Mouse (Mus musculus) megakaryocyte, embryonic 14.5 days (primary cell): ENCODE measurements at regions not wholly inside any gene's neighbourhood (a gene's known extent, or its start where the extent isn't known, plus 50 kb on each side); places are given as distances from the start of the nearest gene placed in this dataset.

Experiments used
- H3K27me3 ChIP-seq: replicated peaks from 2 replicates; pipeline ENCODE3; 2012; ENCODE audit warnings: inconsistent platforms
- H3K36me3 ChIP-seq: replicated peaks from 2 replicates; pipeline ENCODE3; 2012; ENCODE audit warnings: low read length, inconsistent platforms, mixed read lengths
- H3K4me1 ChIP-seq: 2 replicates; pipeline ENCODE4 v1.6.1; 2012; ENCODE audit warnings: inconsistent platforms
- H3K4me3 ChIP-seq: replicated peaks from 2 replicates; pipeline ENCODE3; 2012; ENCODE audit warnings: moderate library complexity, mild to moderate bottlenecking, inconsistent platforms
- H3K9me3 ChIP-seq: 2 replicates; pipeline ENCODE4 v1.6.1; 2012; ENCODE audit warnings: inconsistent platforms
- FLI1 ChIP-seq: IDR thresholded peaks from 2 replicates; pipeline ENCODE4 v1.6.1; 2012; ENCODE audit warnings: low read length, inconsistent platforms, mixed read lengths
- GATA1 ChIP-seq: IDR thresholded peaks from 3 replicates; pipeline ENCODE4 v1.6.1; 2012; ENCODE audit warnings: mixed read lengths, low read length, inconsistent platforms, borderline replicate concordance

GRCm38 (mm10) chr10:29794663-29795062 lies 259.0 kb upstream of the Rspo3 start:
- no peaks in the 10 kb centered on the region for H3K27me3 ChIP-seq
- H3K4me3 ChIP-seq, result no peak overlapping the region
- H3K9me3 ChIP-seq, result no peaks in the 10 kb centered on the region
- H3K36me3 ChIP-seq, result no peaks in the 10 kb centered on the region
- H3K4me1 ChIP-seq, result no peaks in the 10 kb centered on the region
- no peak for TF ChIP-seq FLI1
- no peak for TF ChIP-seq GATA1

GRCm38 (mm10) chr10:29786220-29786810 lies 250.6 kb upstream of the Rspo3 start:
- Histone ChIP-seq H3K4me3 (no peak overlapping the region), H3K9me3 (peaks cover 8% of the 10 kb centered on the region; the same call in 1 of the 2 replicates), H3K27me3 (no peaks in the 10 kb centered on the region), H3K36me3 (no peaks in the 10 kb centered on the region), H3K4me1 (no peaks in the 10 kb centered on the region)
- TF ChIP-seq GATA1, result no peak

- Histone ChIP-seq H3K4me1 (no peaks in the 10 kb centered on the region), H3K27me3 (no peaks in the 10 kb centered on the region), H3K9me3 (no peaks in the 10 kb centered on the region), H3K4me3 (no peak overlapping the region), H3K36me3 (no peaks in the 10 kb centered on the region)
- TF ChIP-seq FLI1 (no peak), GATA1 (no peak)
Measured at GRCm38 (mm10) chr10:29736677-29737076, 201.0 kb upstream of the Rspo3 start.

GRCm38 (mm10) chr10:29725319-29725718 lies 189.7 kb upstream of the Rspo3 start:
- no peaks in the 10 kb centered on the region for H3K4me1 ChIP-seq
- H3K9me3 ChIP-seq, result no peaks in the 10 kb centered on the region
- no peaks in the 10 kb centered on the region for H3K27me3 ChIP-seq
- H3K36me3 ChIP-seq, result no peaks in the 10 kb centered on the region
- TF ChIP-seq FLI1, result no peak
- no peak for TF ChIP-seq GATA1
- H3K4me3 ChIP-seq, result no peak overlapping the region

GRCm38 (mm10) chr10:29710967-29711366 lies 175.3 kb upstream of the Rspo3 start:
- H3K4me3 ChIP-seq, result no peak overlapping the region
- no peak for TF ChIP-seq GATA1
- no peak for TF ChIP-seq FLI1
- no peaks in the 10 kb centered on the region for H3K9me3 ChIP-seq
- no peaks in the 10 kb centered on the region for H3K36me3 ChIP-seq
- no peaks in the 10 kb centered on the region for H3K4me1 ChIP-seq
- H3K27me3 ChIP-seq, result no peaks in the 10 kb centered on the region

GRCm38 (mm10) chr10:29708653-29709052 lies 173.0 kb upstream of the Rspo3 start:
- TF ChIP-seq FLI1 (no peak), GATA1 (no peak)
- no peak overlapping the region for H3K4me3 ChIP-seq
- no peaks in the 10 kb centered on the region for H3K27me3 ChIP-seq
- no peaks in the 10 kb centered on the region for H3K9me3 ChIP-seq
- H3K36me3 ChIP-seq, result no peaks in the 10 kb centered on the region
- H3K4me1 ChIP-seq, result no peaks in the 10 kb centered on the region

GRCm38 (mm10) chr10:29693009-29693935 lies 157.6 kb upstream of the Rspo3 start:
- no peak for TF ChIP-seq GATA1
- no peak for TF ChIP-seq FLI1
- Histone ChIP-seq H3K27me3 (no peaks in the 10 kb centered on the region), H3K9me3 (no peaks in the 10 kb centered on the region), H3K4me3 (peak overlapping the region; percentile 51), H3K36me3 (no peaks in the 10 kb centered on the region), H3K4me1 (no peaks in the 10 kb centered on the region)

GRCm38 (mm10) chr10:29689529-29689928 lies 153.9 kb upstream of the Rspo3 start:
- H3K36me3 ChIP-seq, result no peaks in the 10 kb centered on the region
- TF ChIP-seq GATA1, result no peak
- no peak for TF ChIP-seq FLI1
- H3K9me3 ChIP-seq, result no peaks in the 10 kb centered on the region
- H3K4me1 ChIP-seq, result no peaks in the 10 kb centered on the region
- H3K4me3 ChIP-seq, result no peak overlapping the region
- H3K27me3 ChIP-seq, result no peaks in the 10 kb centered on the region

- Histone ChIP-seq H3K4me3 (no peak overlapping the region), H3K9me3 (no peaks in the 10 kb centered on the region), H3K4me1 (no peaks in the 10 kb centered on the region), H3K27me3 (no peaks in the 10 kb centered on the region), H3K36me3 (no peaks in the 10 kb centered on the region)
- TF ChIP-seq FLI1, result no peak
- TF ChIP-seq GATA1, result no peak
Measured at GRCm38 (mm10) chr10:29686982-29687381, 151.3 kb upstream of the Rspo3 start.

- no peaks in the 10 kb centered on the region for H3K9me3 ChIP-seq
- no peak for TF ChIP-seq GATA1
- no peaks in the 10 kb centered on the region for H3K27me3 ChIP-seq
- no peaks in the 10 kb centered on the region for H3K36me3 ChIP-seq
- H3K4me1 ChIP-seq, result no peaks in the 10 kb centered on the region
- H3K4me3 ChIP-seq, result no peak overlapping the region
Measured at GRCm38 (mm10) chr10:29674377-29674776, 138.7 kb upstream of the Rspo3 start.
